Mouse (Mus musculus): ENCODE measurements around the gene St8sia4.
"Not testable (repeated sequence)": the region's sequence is repeated elsewhere in the genome, so short reads cannot be mapped to it uniquely, and the experiment has no call there.

St8sia4 gene

DNA sequence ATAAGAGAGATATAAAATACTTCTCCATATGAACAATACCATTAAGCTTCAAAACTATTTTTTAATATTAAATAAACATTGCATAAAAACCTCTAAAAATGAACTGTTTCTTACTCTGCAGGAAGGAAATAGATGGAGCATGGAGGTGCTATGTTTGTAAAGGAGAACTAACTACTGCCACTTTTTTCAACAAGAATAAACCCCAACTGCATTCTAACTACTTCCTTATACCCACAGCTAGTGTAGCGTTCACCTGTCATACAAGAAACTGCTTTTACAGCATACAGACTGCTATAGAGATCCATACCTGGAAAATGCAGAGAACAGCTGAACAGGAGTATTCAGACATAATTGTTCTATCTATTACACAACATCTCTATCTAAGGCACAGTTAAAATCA, 70.5 kb downstream of the St8sia4 start:
- no peak for DNase-seq (ENCODE audit: low read depth)

DNA sequence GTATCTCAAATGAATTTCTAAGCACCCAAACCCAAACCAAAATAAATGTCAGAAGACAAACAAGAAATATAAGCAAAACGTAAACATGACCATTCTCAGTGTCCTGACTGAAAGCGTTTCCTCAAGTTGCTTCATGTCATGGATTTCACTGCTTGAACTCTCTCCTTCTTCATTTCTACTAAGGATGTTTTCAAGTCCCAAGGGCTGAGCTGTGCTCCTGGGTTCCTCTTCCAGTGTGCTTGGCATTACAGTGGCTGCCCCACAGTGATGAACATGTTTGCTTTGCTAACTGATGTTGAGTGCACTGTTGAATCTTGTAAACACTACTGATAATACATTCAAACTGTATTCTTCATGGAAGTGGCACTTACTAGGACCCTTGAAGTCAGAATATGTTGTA, 76.3 kb downstream of the St8sia4 start:
- no peak for DNase-seq (ENCODE audit: low read depth)

DNA sequence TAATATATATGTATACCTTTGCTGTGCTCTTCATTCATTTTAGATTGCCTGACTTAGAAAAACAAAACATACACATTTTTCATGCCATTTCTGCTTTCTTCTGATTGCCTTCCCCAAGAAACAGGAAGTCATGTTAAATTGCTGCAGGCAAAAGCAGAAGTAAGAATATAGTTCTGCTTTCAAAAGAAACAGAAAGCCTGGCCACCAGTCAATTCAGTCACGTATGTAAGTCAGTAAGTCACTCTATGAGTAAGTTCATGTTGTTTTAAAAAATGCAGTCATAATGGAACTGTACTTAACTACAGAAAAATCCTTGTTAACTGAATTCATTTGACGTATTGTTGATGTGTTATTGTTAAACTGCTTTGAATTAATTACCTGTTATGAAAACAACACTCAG, 77.3 kb downstream of the St8sia4 start:
- DNase-seq (ENCODE audit: low read depth) = no peak

DNA sequence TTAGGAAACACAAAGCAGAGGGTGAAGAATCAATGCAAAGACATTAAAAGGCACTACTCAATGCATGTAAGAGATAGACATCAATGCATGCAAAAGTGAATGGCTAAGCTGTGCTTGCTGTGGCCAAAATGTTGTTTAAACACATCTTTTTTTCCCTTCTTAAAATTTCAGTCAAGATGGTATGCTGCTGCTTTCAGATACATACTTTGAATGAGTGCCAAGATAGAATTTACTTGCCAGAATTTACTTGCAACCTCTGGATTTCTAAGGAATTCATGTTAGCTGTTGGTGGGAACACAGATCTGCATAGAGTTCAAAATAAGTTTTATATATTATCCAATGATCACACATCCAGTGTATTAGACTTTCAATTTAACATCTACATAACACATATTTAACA, 77.9 kb downstream of the St8sia4 start:
- no peak for DNase-seq (ENCODE audit: low read depth)

DNA sequence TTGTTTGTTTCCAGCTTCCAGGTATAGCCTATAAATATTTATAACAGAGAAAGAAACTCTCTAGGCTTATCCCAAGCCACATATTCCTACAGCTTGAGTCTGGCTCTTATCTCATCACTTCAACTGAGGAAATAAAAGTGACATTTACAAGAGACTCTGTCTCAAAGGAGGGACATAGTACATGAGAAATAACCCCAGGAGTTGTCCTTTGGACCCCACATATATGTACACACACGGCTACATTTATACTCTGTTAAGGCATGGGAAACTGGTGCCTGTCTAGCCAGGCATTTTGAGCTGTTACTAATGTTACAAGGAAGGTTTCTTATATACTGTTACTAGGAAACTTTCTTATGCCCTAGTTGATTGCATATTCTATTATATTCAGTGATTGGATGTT, 84.1 kb downstream of the St8sia4 start:
- no peak for DNase-seq (ENCODE audit: low read depth)

DNA sequence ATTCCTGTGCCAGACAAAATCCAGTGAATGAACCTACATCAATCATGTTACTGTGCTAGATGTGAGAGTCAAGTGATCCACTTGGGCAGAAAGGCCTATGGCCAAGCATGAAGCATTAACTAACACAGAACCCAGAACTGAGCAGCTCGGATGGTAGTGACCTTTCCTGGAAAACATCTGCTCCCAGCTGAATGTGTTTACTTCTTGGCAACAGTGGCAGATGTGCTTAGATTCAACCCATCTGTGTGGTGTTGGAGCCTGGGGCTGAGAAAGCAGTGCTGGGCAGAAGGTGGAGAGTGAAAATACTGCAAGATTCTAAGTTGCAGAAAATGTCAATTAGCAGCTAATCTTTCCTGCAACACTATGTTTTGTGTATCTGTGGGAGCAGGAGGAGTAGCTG, 85.1 kb downstream of the St8sia4 start:
- DNase-seq (ENCODE audit: low read depth) = no peak

DNA sequence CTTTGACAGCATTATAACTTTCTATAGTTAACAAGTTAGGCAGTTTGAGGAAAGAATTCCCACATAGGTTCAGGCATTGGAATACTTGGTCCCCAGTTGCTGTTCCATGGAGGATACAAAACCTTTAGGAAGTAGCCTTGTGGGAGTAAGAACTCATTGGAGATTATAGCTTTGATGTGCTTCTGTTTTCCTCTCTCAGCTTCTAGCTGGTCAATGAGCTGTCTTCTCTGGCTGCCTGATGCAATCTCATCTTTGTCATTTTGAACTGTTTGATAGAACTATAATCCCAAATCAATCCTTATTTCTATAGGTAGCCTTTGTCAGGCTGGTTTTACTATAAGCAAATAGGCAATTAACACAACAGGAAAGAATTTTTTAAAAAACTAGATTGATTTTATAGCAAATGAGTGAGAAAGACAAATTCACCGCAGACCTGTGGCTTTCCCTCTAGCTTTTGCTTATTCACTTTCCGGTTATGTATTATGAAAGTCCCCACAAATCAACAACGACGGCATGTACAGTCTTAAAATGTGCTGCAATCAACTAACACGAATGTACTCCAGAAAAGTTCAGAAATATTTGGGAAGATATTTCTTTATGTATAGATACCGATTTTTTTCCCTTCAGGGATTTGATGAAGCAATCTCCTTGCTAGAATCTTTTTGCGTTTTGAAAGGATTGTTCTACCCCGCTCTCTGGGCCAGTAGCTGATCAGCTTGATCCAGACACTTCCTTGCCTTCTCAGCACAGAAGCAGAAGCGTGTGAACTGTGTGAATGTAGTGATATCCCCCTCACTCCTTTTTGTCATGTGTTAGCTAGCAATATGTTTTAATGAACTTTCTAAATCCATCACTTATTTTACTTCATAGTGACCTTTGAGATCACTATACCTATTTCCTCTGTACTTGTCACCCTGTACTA, 94.5 kb downstream of the St8sia4 start:
- no peak for DNase-seq (ENCODE audit: low read depth)

DNA sequence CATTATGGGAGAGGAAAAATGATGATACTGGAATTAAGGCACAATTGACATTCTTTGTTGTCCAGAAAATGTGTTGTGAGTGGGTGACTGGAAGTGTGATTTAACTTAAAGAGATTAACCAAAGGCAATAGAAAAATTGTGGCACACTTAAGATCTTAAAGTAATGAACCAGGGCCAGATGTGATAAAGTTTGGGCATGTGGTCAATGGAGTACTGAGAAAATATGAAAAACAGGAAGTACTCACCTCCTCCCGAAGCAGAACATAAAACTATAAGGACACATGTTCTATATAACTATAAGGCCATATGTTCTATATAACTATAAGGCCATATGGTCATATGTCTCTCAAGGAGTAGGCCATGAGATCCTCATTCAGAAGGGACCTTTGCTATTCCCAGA, 96.3 kb downstream of the St8sia4 start:
- no peak for DNase-seq (ENCODE audit: low read depth)

DNA sequence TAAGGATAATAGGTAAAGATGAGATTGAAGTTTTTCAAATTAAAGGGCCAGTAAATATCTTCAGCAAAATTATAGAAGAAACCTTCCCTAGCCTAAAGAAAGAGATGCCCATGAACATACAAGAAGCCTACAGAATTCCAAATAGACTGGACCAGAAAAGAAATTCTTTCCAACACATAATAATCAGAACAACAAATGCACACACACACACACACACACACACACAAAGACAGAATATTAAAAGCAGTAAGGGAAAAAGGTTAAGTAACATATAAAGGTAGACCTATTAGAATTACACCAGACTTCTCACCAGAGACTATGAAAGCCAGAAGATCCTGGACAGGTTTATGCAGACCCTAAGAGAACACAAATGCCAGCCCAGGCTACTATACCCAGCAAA, 112.8 kb downstream of the St8sia4 start:
- DNase-seq (ENCODE audit: low read depth) = not testable (repeated sequence)

DNA sequence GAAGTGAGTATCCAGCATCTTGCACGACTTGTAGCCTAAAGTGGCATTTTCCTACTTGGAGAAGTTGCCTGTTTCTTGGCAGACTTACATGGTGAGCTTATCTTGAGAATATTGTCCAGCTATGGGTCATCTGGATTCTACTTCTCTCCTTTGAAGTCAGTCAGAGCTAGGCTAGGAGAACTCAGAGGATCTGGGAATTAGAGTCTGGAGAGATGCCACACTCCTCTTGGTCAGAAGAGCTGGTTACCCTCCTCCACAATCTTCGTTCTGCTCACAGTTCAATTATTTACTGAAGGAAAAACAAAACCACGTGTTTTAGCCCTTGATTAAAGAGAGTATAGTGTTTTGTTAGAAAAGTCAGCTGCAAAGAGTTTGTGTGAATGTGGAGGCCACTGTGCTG, 125.9 kb downstream of the St8sia4 start:
- DNase-seq (ENCODE audit: low read depth) = no peak

Data from c-Kit-positive CD71-positive TER-119-negative erythroid progenitor cells, embryonic 14.5 days (primary cell).